Mouse (Mus musculus): ENCODE measurements around the gene Pdcl3. TPM values are rescaled to one million over a fixed set of nuclear protein-coding genes. Genes with fewer than 3 reads are reported as not detected.
A peak's percentile ranks its signal among the peaks of the same experiment; 100 is the strongest.

Pdcl3 gene
- 11.3 and 11.4 TPM in 2 replicates for polyA plus RNA-seq (2012; rRNA removed)

GRCm38 (mm10) chr1:38985308-38985707 is at the start of gene Pdcl3:
Gene Pdcl3, plus strand, starts transcription at chr1:38985608.
- WGBS = 82% methylated on average over 3 of the region's 3 CpGs

GRCm38 (mm10) chr1:38936780-38937179 is 48.6 kb upstream of the Pdcl3 start:
- DNase-seq (ENCODE audit: low read depth in 1 of 2, low spot score in 2 of 2) = peak; percentile 26 to 33

More at GRCm38 (mm10) chr1:38985308-38985707, at the start of gene Pdcl3:
- DNase-seq (ENCODE audit: low read depth in 1 of 2, low spot score in 2 of 2) = no peak
- H3K27me3 ChIP-seq (ENCODE audit: control insufficient read depth, insufficient read depth, low read length) = no peaks in the 10 kb centered on the region
- peaks cover 9% of the 10 kb centered on the region for H3K4me1 ChIP-seq (ENCODE audit: control insufficient read depth, insufficient read depth, insufficient read length)
- H3K36me3 ChIP-seq (ENCODE audit: control insufficient read depth, insufficient read depth, low read length) = no peaks in the 10 kb centered on the region
- no peak within 1 kb of the TSS for H3K4me3 ChIP-seq (ENCODE audit: extremely low read depth, insufficient read depth, insufficient read length)
- TF ChIP-seq POLR2A (IDR thresholded peaks at IDR 0.05; ENCODE audit: low read depth, low read length) (no peak), CTCF (IDR thresholded peaks at IDR 0.05; ENCODE audit: extremely low read depth, insufficient read depth, insufficient read length, insufficient replicate concordance) (no peak)
- no peak within 1 kb of the TSS for H3K27ac ChIP-seq (ENCODE audit: insufficient read depth, low read length)

GRCm38 (mm10) chr1:38938849-38939248 is 46.6 kb upstream of the Pdcl3 start, which contains the start of gene Nms:
Gene Nms, plus strand, starts transcription at chr1:38939149.
- Histone ChIP-seq H3K36me3 (ENCODE audit: control insufficient read depth, insufficient read depth, low read length) (no peaks in the 10 kb centered on the region), H3K4me1 (ENCODE audit: control insufficient read depth, insufficient read depth, insufficient read length) (no peaks in the 10 kb centered on the region), H3K4me3 (ENCODE audit: extremely low read depth, insufficient read depth, insufficient read length) (no peak within 1 kb of the TSS), H3K27ac (ENCODE audit: insufficient read depth, low read length) (no peak within 1 kb of the TSS), H3K27me3 (ENCODE audit: control insufficient read depth, insufficient read depth, low read length) (no peaks in the 10 kb centered on the region)
- DNase-seq (ENCODE audit: low read depth in 1 of 2, low spot score in 2 of 2) = no peak
- 77% methylated on average over 6 of the region's 6 CpGs for WGBS
- TF ChIP-seq POLR2A (IDR thresholded peaks at IDR 0.05; ENCODE audit: low read depth, low read length) = no peak
- no peak for TF ChIP-seq CTCF (IDR thresholded peaks at IDR 0.05; ENCODE audit: extremely low read depth, insufficient read depth, insufficient read length, insufficient replicate concordance)

More at GRCm38 (mm10) chr1:38936780-38937179, 48.6 kb upstream of the Pdcl3 start:
- Histone ChIP-seq H3K27me3 (ENCODE audit: control insufficient read depth, insufficient read depth, low read length) (no peaks in the 10 kb centered on the region), H3K36me3 (ENCODE audit: control insufficient read depth, insufficient read depth, low read length) (no peaks in the 10 kb centered on the region), H3K4me1 (ENCODE audit: control insufficient read depth, insufficient read depth, insufficient read length) (no peaks in the 10 kb centered on the region), H3K4me3 (ENCODE audit: extremely low read depth, insufficient read depth, insufficient read length) (no peak overlapping the region), H3K27ac (ENCODE audit: insufficient read depth, low read length) (no peak overlapping the region)
- TF ChIP-seq CTCF (IDR thresholded peaks at IDR 0.05; ENCODE audit: extremely low read depth, insufficient read depth, insufficient read length, insufficient replicate concordance) (peak; percentile 62; the same call in 1 of the 2 replicates), POLR2A (IDR thresholded peaks at IDR 0.05; ENCODE audit: low read depth, low read length) (no peak)
- WGBS = 21% methylated on average over 6 of the region's 6 CpGs

GRCm38 (mm10) chr1:38939608-38940007 is 45.8 kb upstream of the Pdcl3 start:
- no peak for DNase-seq (ENCODE audit: low read depth in 1 of 2, low spot score in 2 of 2)
- H3K27ac ChIP-seq (ENCODE audit: insufficient read depth, low read length) = no peak overlapping the region
- H3K4me1 ChIP-seq (ENCODE audit: control insufficient read depth, insufficient read depth, insufficient read length) = no peaks in the 10 kb centered on the region
- no peaks in the 10 kb centered on the region for H3K27me3 ChIP-seq (ENCODE audit: control insufficient read depth, insufficient read depth, low read length)
- no peaks in the 10 kb centered on the region for H3K36me3 ChIP-seq (ENCODE audit: control insufficient read depth, insufficient read depth, low read length)
- H3K4me3 ChIP-seq (ENCODE audit: extremely low read depth, insufficient read depth, insufficient read length) = no peak overlapping the region
- 7% methylated on average over 5 of the region's 5 CpGs for WGBS
- no peak for TF ChIP-seq POLR2A (IDR thresholded peaks at IDR 0.05; ENCODE audit: low read depth, low read length)
- no peak for TF ChIP-seq CTCF (IDR thresholded peaks at IDR 0.05; ENCODE audit: extremely low read depth, insufficient read depth, insufficient read length, insufficient replicate concordance)

- Histone ChIP-seq H3K4me1 (ENCODE audit: control insufficient read depth, insufficient read depth, insufficient read length) (no peaks in the 10 kb centered on the region), H3K36me3 (ENCODE audit: control insufficient read depth, insufficient read depth, low read length) (no peaks in the 10 kb centered on the region), H3K27me3 (ENCODE audit: control insufficient read depth, insufficient read depth, low read length) (no peaks in the 10 kb centered on the region), H3K27ac (ENCODE audit: insufficient read depth, low read length) (no peak overlapping the region), H3K4me3 (ENCODE audit: extremely low read depth, insufficient read depth, insufficient read length) (no peak overlapping the region)
- DNase-seq (ENCODE audit: low read depth in 1 of 2, low spot score in 2 of 2) = no peak
- TF ChIP-seq CTCF (IDR thresholded peaks at IDR 0.05; ENCODE audit: extremely low read depth, insufficient read depth, insufficient read length, insufficient replicate concordance) (no peak), POLR2A (IDR thresholded peaks at IDR 0.05; ENCODE audit: low read depth, low read length) (no peak)
- 85% methylated on average over 3 of the region's 3 CpGs for WGBS
Measured at GRCm38 (mm10) chr1:38956457-38956856, 29.0 kb upstream of the Pdcl3 start.

GRCm38 (mm10) chr1:38969116-38969515 is 16.3 kb upstream of the Pdcl3 start:
- TF ChIP-seq CTCF (IDR thresholded peaks at IDR 0.05; ENCODE audit: extremely low read depth, insufficient read depth, insufficient read length, insufficient replicate concordance) (no peak), POLR2A (IDR thresholded peaks at IDR 0.05; ENCODE audit: low read depth, low read length) (no peak)
- Histone ChIP-seq H3K36me3 (ENCODE audit: control insufficient read depth, insufficient read depth, low read length) (no peaks in the 10 kb centered on the region), H3K27ac (ENCODE audit: insufficient read depth, low read length) (no peak overlapping the region), H3K4me3 (ENCODE audit: extremely low read depth, insufficient read depth, insufficient read length) (no peak overlapping the region), H3K4me1 (ENCODE audit: control insufficient read depth, insufficient read depth, insufficient read length) (no peaks in the 10 kb centered on the region), H3K27me3 (ENCODE audit: control insufficient read depth, insufficient read depth, low read length) (no peaks in the 10 kb centered on the region)
- 88% methylated on average over 1 of the region's 1 CpGs for WGBS
- DNase-seq (ENCODE audit: low read depth in 1 of 2, low spot score in 2 of 2) = no peak

- Histone ChIP-seq H3K4me1 (ENCODE audit: control insufficient read depth, insufficient read depth, insufficient read length) (no peaks in the 10 kb centered on the region), H3K4me3 (ENCODE audit: extremely low read depth, insufficient read depth, insufficient read length) (no peak overlapping the region), H3K27ac (ENCODE audit: insufficient read depth, low read length) (no peak overlapping the region), H3K27me3 (ENCODE audit: control insufficient read depth, insufficient read depth, low read length) (0 out of 2 replicates have a peak, but pooled peaks cover 2% of the 10 kb centered on the region), H3K36me3 (ENCODE audit: control insufficient read depth, insufficient read depth, low read length) (no peaks in the 10 kb centered on the region)
- no peak for DNase-seq (ENCODE audit: low read depth in 1 of 2, low spot score in 2 of 2)
- 81% methylated on average over 3 of the region's 3 CpGs for WGBS
- TF ChIP-seq POLR2A (IDR thresholded peaks at IDR 0.05; ENCODE audit: low read depth, low read length) = no peak
- TF ChIP-seq CTCF (IDR thresholded peaks at IDR 0.05; ENCODE audit: extremely low read depth, insufficient read depth, insufficient read length, insufficient replicate concordance) = no peak
Measured at GRCm38 (mm10) chr1:38971712-38972111, 13.7 kb upstream of the Pdcl3 start.
